Comparison of ENCODE assay signal across 9 mouse cellular contexts in genomic region chr10:76118741-76119140, GRCm38 (mm10). TPM values are rescaled to one million over a fixed set of nuclear protein-coding genes. Genes with fewer than 3 reads are reported as not detected.
DNase-seq lines count a peak whose midpoint lies in the region; ATAC-seq and TF ChIP-seq lines count a peak whose summit lies in the region.
"Had no signal": no experiment of that assay in that cellular context is flagged by ENCODE, and none has a peak within 500 bp of the region (broad histone marks: within the 10 kb centered on the region; RNA-seq: fewer than 3 reads in every experiment).

No protein-coding gene starts in this region.

- dilution Hi-C loops in CH12.LX (cut with MboI; ENCODE audit: extremely low pct_ligation_motif_present, extremely low pct_unique_long_range_greater_than_20kb, low sequenced_read_pairs) = no loop called here

- H3K27ac ChIP-seq in CH12.LX (ENCODE audit: insufficient read depth, low read depth) = no peak overlapping the region
- H3K27ac ChIP-seq in liver, embryonic 14.5 days = no peak overlapping the region
- H3K27ac ChIP-seq in forebrain, embryonic 14.5 days (ENCODE audit: low read depth, low read length) = no peak overlapping the region
- H3K27ac ChIP-seq in intestine, embryonic 15.5 days = no peak overlapping the region
- H3K27ac ChIP-seq: neural tube, embryonic 13.5 days had no signal

- no peaks in the 10 kb centered on the region for H3K79me2 ChIP-seq in CH12.LX (replicated peaks; ENCODE audit: control insufficient read depth, extremely low read depth, insufficient read depth, poor library complexity, severe bottlenecking)

- 0% methylated on average over 1 of the region's 1 CpGs for WGBS in liver, embryonic 14.5 days (ENCODE audit: insufficient replicate concordance)
- 28% methylated on average over 1 of the region's 1 CpGs for WGBS in forebrain, embryonic 14.5 days
- 4% methylated on average over 1 of the region's 1 CpGs for WGBS in intestine, embryonic 15.5 days

- H3K4me2 ChIP-seq in CH12.LX (ENCODE audit: insufficient read depth, low read depth, poor library complexity, severe bottlenecking) = no peak overlapping the region
- no peak overlapping the region for H3K4me2 ChIP-seq in liver, embryonic 14.5 days (ENCODE audit: low read depth)
- no peak overlapping the region for H3K4me2 ChIP-seq in forebrain, embryonic 14.5 days (ENCODE audit: low read length)
- no peak overlapping the region for H3K4me2 ChIP-seq in intestine, embryonic 15.5 days (replicated peaks)
- H3K4me2 ChIP-seq: neural tube, embryonic 13.5 days had no signal

- H3K4me3 ChIP-seq in CH12.LX (replicated peaks in 1 of 3; ENCODE audit: low read depth in 2 of 3, low read length in 2 of 3, poor library complexity in 1 of 3) = no peak overlapping the region
- H3K4me3 ChIP-seq in liver, embryonic 14.5 days (ENCODE audit: insufficient read depth in 1 of 2, low read depth in 2 of 2, low read length in 2 of 2) = no peak overlapping the region
- H3K4me3 ChIP-seq in forebrain, embryonic 14.5 days (ENCODE audit: low read depth, low read length) = no peak overlapping the region
- H3K4me3 ChIP-seq in intestine, embryonic 15.5 days (replicated peaks) = no peak overlapping the region
- H3K4me3 ChIP-seq: neural tube, embryonic 13.5 days had no signal

- no peak for TF ChIP-seq POLR2A in CH12.LX (IDR thresholded peaks at IDR 0.05; ENCODE audit: low read depth, low read length)

- in situ Hi-C loops in CH12.LX (cut with MboI; ENCODE audit: low pct_ligation_motif_present, low pct_unique_long_range_greater_than_20kb, low sequenced_read_pairs) = loop anchor here (10.0 kb wide), 1 partner anchor 144 kb away; no protein-coding TSS in a partner anchor

- H3K9ac ChIP-seq in CH12.LX (ENCODE audit: insufficient read depth, low read depth) = no peak overlapping the region
- no peak overlapping the region for H3K9ac ChIP-seq in liver, embryonic 14.5 days (replicated peaks)
- H3K9ac ChIP-seq in forebrain, embryonic 14.5 days (ENCODE audit: low read length) = no peak overlapping the region
- H3K9ac ChIP-seq in intestine, embryonic 15.5 days = no peak overlapping the region
- H3K9ac ChIP-seq: neural tube, embryonic 13.5 days had no signal

- TF ChIP-seq EP300 in CH12.LX (IDR thresholded peaks at IDR 0.05; ENCODE audit: low read length) = no peak
- no peak for TF ChIP-seq EP300 in liver, embryonic 14.5 days (IDR thresholded peaks at IDR 0.05; ENCODE audit: low read depth)

- H3K4me1 ChIP-seq in CH12.LX (ENCODE audit: control insufficient read depth in 1 of 2, insufficient read depth in 2 of 2) = peaks cover 6 to 17% of the 10 kb centered on the region in 2 experiments
- H3K4me1 ChIP-seq in liver, embryonic 14.5 days (replicated peaks; ENCODE audit: control insufficient read depth in 2 of 2, insufficient read depth in 2 of 2, low read length in 1 of 2) = peaks cover 0 to 2% of the 10 kb centered on the region in 2 experiments; a peak in 2 of 4 replicates
- no peaks in the 10 kb centered on the region; the same call in 1 of the 2 replicates for H3K4me1 ChIP-seq in forebrain, embryonic 14.5 days (ENCODE audit: control insufficient read depth, insufficient read depth, low read length)
- H3K4me1 ChIP-seq in intestine, embryonic 15.5 days (replicated peaks) = no peaks in the 10 kb centered on the region

- TF ChIP-seq CTCF in CH12.LX (conservative IDR thresholded peaks at IDR 0.05 in 1 of 2, IDR thresholded peaks at IDR 0.05 in 1 of 2; ENCODE audit: low read depth in 2 of 2, low read length in 2 of 2) = peak; percentile 73 to 74
- peak; percentile 49 for TF ChIP-seq CTCF in liver, embryonic 14.5 days (IDR thresholded peaks at IDR 0.05; ENCODE audit: low read depth)

- no peaks in the 10 kb centered on the region for H3K9me3 ChIP-seq in CH12.LX (replicated peaks; ENCODE audit: low read length)
- no peaks in the 10 kb centered on the region for H3K9me3 ChIP-seq in liver, embryonic 14.5 days (ENCODE audit: control insufficient read depth, low read length)
- H3K9me3 ChIP-seq in forebrain, embryonic 14.5 days (replicated peaks; ENCODE audit: control insufficient read depth, low read length) = no peaks in the 10 kb centered on the region
- no peaks in the 10 kb centered on the region for H3K9me3 ChIP-seq in intestine, embryonic 15.5 days
- H3K9me3 ChIP-seq: neural tube, embryonic 13.5 days had no signal

- no peaks in the 10 kb centered on the region for H3K27me3 ChIP-seq in CH12.LX (replicated peaks)
- no peaks in the 10 kb centered on the region for H3K27me3 ChIP-seq in liver, embryonic 14.5 days (ENCODE audit: control insufficient read depth, insufficient read depth, low read length)
- H3K27me3 ChIP-seq in forebrain, embryonic 14.5 days (replicated peaks; ENCODE audit: control insufficient read depth, insufficient read depth, low read length) = no peaks in the 10 kb centered on the region
- H3K27me3 ChIP-seq in intestine, embryonic 15.5 days (replicated peaks) = no peaks in the 10 kb centered on the region
- H3K27me3 ChIP-seq: neural tube, embryonic 13.5 days had no signal

- peak; percentile 40 for TF ChIP-seq RAD21 in CH12.LX (IDR thresholded peaks at IDR 0.05; ENCODE audit: low read depth, low read length)

- no peak for ATAC-seq in liver, embryonic 14.5 days (ENCODE audit: insufficient read depth)
- no peak for ATAC-seq in forebrain, embryonic 14.5 days
- ATAC-seq in intestine, embryonic 15.5 days = no peak

- DNase-seq in kidney, postnatal 4 days = peak; percentile 58 to 63
- DNase-seq in kidney, adult 18-20 months = no peak
- peak; percentile 70 for DNase-seq in CH12.LX (ENCODE audit: extremely low read depth)
- peak; percentile 14 for DNase-seq in T-cell, adult 2 months (ENCODE audit: low spot score)
- peak in 1 of 3 experiments; percentile 7 for DNase-seq in liver, embryonic 14.5 days (ENCODE audit: low read depth in 3 of 3, low spot score in 3 of 3)
- no peak for DNase-seq in frontal cortex, postnatal 25 days (ENCODE audit: low spot score in 2 of 2)
- DNase-seq in forebrain, embryonic 14.5 days (ENCODE audit: low spot score) = no peak

- no peaks in the 10 kb centered on the region for H3K36me3 ChIP-seq in CH12.LX (replicated peaks in 1 of 2; ENCODE audit: control insufficient read depth in 1 of 2, insufficient read depth in 1 of 2, low read length in 1 of 2)
- no peaks in the 10 kb centered on the region for H3K36me3 ChIP-seq in liver, embryonic 14.5 days (replicated peaks; ENCODE audit: control insufficient read depth, insufficient read depth, low read depth)
- no peaks in the 10 kb centered on the region for H3K36me3 ChIP-seq in forebrain, embryonic 14.5 days (ENCODE audit: control insufficient read depth, insufficient read depth, low read length)
- H3K36me3 ChIP-seq in intestine, embryonic 15.5 days = no peaks in the 10 kb centered on the region
- H3K36me3 ChIP-seq: neural tube, embryonic 13.5 days had no signal

TF ChIP-seq in CH12.LX, 34 proteins besides CTCF, POLR2A, EP300 and RAD21:
- TF ChIP-seq SMC3 (IDR thresholded peaks at IDR 0.05; ENCODE audit: low read depth, low read length) (peak; percentile 45), HCFC1 (IDR thresholded peaks at IDR 0.05; ENCODE audit: low read depth, low read length) (no peak), CHD1 (IDR thresholded peaks at IDR 0.05; ENCODE audit: low read depth, low read length) (no peak), ZMIZ1 (IDR thresholded peaks at IDR 0.05; ENCODE audit: low read depth, low read length) (no peak), CHD2 (IDR thresholded peaks at IDR 0.05; ENCODE audit: low read length) (peak; percentile 53; the same call in 1 of the 2 replicates), SIN3A (IDR thresholded peaks at IDR 0.05; ENCODE audit: low read length) (no peak), GABPA (IDR thresholded peaks at IDR 0.05; ENCODE audit: insufficient replicate concordance, low read depth, low read length) (no peak), BHLHE40 (IDR thresholded peaks at IDR 0.05; ENCODE audit: low read depth, low read length) (no peak), MXI1 (IDR thresholded peaks at IDR 0.05; ENCODE audit: low read depth, low read length) (no peak), USF2 (conservative IDR thresholded peaks at IDR 0.05; ENCODE audit: low read depth, low read length) (no peak), TCF12 (IDR thresholded peaks at IDR 0.05; ENCODE audit: low read depth, low read length) (no peak)

RNA-seq across cellular contexts. Expression of gene Slc5a4b, which starts 8.0 kb away (rescaled TPM):
- 0.04 TPM in 1 of 2 replicates, not detected in the other for total RNA-seq in CH12.LX (2012; rRNA removed)
- total RNA-seq in CH12.LX (2014; rRNA removed) = not detected in 2 replicates
- not detected in 2 replicates for polyA plus RNA-seq in CH12.LX (2012; ENCODE audit: insufficient read length, low read depth)
- 0.08 and 0.10 TPM in 2 replicates for polyA plus RNA-seq in liver, embryonic 14.5 days (2012; rRNA removed)
- polyA plus RNA-seq in liver, embryonic 14.5 days (2014; fragmentation: Nextera tagmentation; extraction: Ambion mirVana) = 0.03 and 0.18 TPM in 2 replicates
- not detected in 2 replicates for polyA plus RNA-seq in forebrain, embryonic 14.5 days (2014; fragmentation: Nextera tagmentation; extraction: Ambion mirVana)
- 0.36 and 0.52 TPM in 2 replicates for polyA plus RNA-seq in intestine, embryonic 15.5 days (2015; fragmentation: Nextera tagmentation; extraction: Ambion mirVana)
- polyA plus RNA-seq: neural tube, embryonic 13.5 days had no signal

RNA-seq across cellular contexts. Expression of gene Slc5a4a, which starts 28.5 kb away (rescaled TPM):
- total RNA-seq in CH12.LX (2012; rRNA removed) = 0.04 TPM in 1 of 2 replicates, not detected in the other
- not detected in 2 replicates for total RNA-seq in CH12.LX (2014; rRNA removed)
- not detected in 2 replicates for polyA plus RNA-seq in CH12.LX (2012; ENCODE audit: insufficient read length, low read depth)
- 0.03 and 0.04 TPM in 2 replicates for polyA plus RNA-seq in liver, embryonic 14.5 days (2012; rRNA removed)
- not detected in 2 replicates for polyA plus RNA-seq in liver, embryonic 14.5 days (2014; fragmentation: Nextera tagmentation; extraction: Ambion mirVana)
- not detected in 2 replicates for polyA plus RNA-seq in forebrain, embryonic 14.5 days (2014; fragmentation: Nextera tagmentation; extraction: Ambion mirVana)
- polyA plus RNA-seq in intestine, embryonic 15.5 days (2015; fragmentation: Nextera tagmentation; extraction: Ambion mirVana) = 0.23 TPM in 1 of 2 replicates, not detected in the other
- polyA plus RNA-seq: neural tube, embryonic 13.5 days had no signal

Comparison
In these comparisons a context has a peak if more than half of its experiments do, and no peak if none do; other contexts are left out.
1. DNase-seq: peak in kidney, postnatal 4 days (2 of 2), CH12.LX (single experiment) and T-cell, adult 2 months (single experiment); none in kidney, adult 18-20 months (single experiment), frontal cortex, postnatal 25 days (0 of 2) and forebrain, embryonic 14.5 days (single experiment).